Mouse (Mus musculus) c-Kit-positive CD71-positive TER-119-positive erythroid progenitor cells, embryonic 14.5 days (primary cell): ENCODE results near the gene Actl7b.

Source experiments
- DNase-seq: peaks from one replicate; pipeline ENCODE4 v3.0.0-alpha.2; 2013; ENCODE audit warnings: low spot score

The Actl7b gene

DNA sequence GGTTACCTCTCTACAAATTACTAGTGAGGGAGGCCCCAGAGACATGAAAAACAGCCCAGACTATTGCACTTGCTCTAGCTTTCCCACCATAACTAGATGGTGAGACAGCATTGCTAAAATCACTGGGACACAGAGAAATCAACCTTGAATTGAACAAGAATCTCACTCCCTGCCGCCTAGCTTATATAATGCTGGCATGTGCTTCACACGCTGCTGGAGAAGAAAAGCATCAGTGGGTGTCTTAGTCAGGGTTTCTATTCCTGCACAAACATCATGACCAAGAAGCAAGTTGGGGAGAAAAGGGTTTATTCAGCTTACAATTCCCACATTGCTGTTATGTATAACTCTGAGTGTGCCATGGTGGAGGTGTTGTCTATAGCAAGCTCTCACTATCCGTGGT is 28.1 kb downstream of the Actl7b start:
- no peak for DNase-seq

DNA sequence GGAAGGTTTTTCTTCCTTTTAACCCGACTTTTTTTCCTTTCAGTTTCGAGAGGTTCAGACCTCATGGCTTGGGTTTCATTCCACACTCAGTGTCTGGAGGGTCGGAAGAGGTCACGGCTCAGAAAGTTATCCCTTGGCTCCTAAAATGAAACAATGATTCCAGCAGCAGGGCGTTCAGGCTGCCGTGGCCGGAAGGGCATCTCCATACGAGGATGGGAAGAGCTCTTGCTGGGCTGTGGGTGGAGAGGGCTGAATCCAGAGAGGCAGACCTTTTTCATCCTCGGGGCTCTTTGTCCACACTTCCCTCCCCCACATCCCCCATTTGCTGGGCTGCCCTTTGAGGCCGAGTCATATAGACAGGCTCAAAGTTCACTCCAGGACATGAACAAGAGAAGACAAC is 39.0 kb downstream of the Actl7b start:
- DNase-seq = no peak

DNA sequence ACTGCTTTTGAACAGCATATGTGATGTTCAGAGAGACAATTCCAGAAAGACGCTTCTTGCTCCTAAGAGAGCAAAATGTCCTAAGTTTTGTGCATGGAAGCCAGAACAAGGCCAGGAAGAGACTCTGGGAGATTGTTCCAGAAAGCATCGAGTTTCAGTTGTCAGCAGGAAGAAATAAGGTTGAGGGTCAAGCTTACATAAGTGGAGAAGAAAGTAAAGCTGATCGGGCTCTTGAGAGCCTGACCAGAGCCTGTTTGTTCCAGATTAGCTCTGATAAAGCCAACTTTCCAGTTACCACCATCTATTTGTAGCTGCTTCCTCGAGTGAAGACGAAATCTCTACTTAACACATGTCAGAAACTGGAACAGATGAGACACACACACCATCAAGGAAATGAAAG is 42.6 kb downstream of the Actl7b start:
- no peak for DNase-seq

DNA sequence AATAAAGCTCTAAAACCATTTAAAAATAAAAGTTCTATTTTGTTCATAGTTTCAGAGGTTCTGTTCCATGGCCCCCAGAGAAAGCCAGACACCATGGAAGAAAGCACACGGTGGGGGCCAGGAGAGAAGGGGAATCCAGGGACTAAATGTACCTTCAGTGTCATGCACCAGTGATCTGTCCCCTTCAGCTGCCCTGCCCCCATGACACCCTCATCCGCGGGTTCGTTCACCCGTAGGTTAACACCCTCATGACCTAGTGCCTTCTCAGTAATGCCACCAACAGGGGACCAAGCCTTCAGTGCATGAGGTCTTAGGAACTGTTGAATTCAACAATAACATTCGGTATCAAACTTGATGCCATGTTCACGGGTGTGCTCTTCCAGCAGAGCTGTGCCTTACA is 44.8 kb downstream of the Actl7b start:
- no peak for DNase-seq
